Mouse (Mus musculus) liver, embryonic 13.5 days (tissue): ENCODE data around the gene Wdr83. TPM values are rescaled to one million over a fixed set of nuclear protein-coding genes. Genes with fewer than 3 reads are reported as not detected.

Experiments used
- microRNA-seq: library from miRNA; unstranded; fragments of <30 nt; microRNA quantifications from one replicate; pipeline ENCODE4, GENCODE M21; 2016
- polyA plus RNA-seq: library from polyadenylated mRNA; unstranded; fragments of >200 nt; fragmentation: Nextera tagmentation; extraction: Ambion mirVana; gene quantifications from 2 replicates; pipeline ENCODE4 v1.2.1, GENCODE M21; 2015

Gene Wdr83
- polyA plus RNA-seq, 1 experiment from 2014 or later: 28.1 TPM

Small RNAs within 50 kb of the gene (microRNA-seq; reads per million reads assigned to microRNA genes)
- gene Gm23388 (6.8 reads per million, percentile 16 among the genes with 10 or more reads in this experiment), gene Mir7070 (2.9 reads per million, percentile 3 among the genes with 10 or more reads in this experiment)

Other genes with a start within 250 kb of the Wdr83 start
- 60.6 and 63.2 TPM in 2 replicates for gene Gadd45gip1, start 249.8 kb downstream of the Wdr83 start, polyA plus RNA-seq
- gene Rad23a, start 240.6 kb downstream of the Wdr83 start, polyA plus RNA-seq: 269 and 278 TPM in 2 replicates
- gene Calr, start 234.4 kb downstream of the Wdr83 start, polyA plus RNA-seq: 511 and 613 TPM in 2 replicates
- gene Farsa, start 224.3 kb downstream of the Wdr83 start, polyA plus RNA-seq: 82.3 and 83.1 TPM in 2 replicates
- gene Syce2, start 209.2 kb downstream of the Wdr83 start, polyA plus RNA-seq: 84.1 and 90.4 TPM in 2 replicates
- 44.7 and 48.6 TPM in 2 replicates for gene Gcdh, start 187.4 kb downstream of the Wdr83 start, polyA plus RNA-seq
- gene Klf1, start 179.4 kb downstream of the Wdr83 start, polyA plus RNA-seq: 469 and 494 TPM in 2 replicates
- gene Dnase2a, start 172.7 kb downstream of the Wdr83 start, polyA plus RNA-seq: 9.3 and 10.4 TPM in 2 replicates
- 0.12 and 0.13 TPM in 2 replicates for gene Mast1, start 143.9 kb downstream of the Wdr83 start, polyA plus RNA-seq
- gene Rtbdn, start 134.3 kb downstream of the Wdr83 start, polyA plus RNA-seq: 0.33 and 0.56 TPM in 2 replicates
- not detected in 2 replicates for gene Gm49661, start 111.9 kb downstream of the Wdr83 start, polyA plus RNA-seq
- gene Prdx2, start 111.7 kb downstream of the Wdr83 start, polyA plus RNA-seq: 1,982 and 2,114 TPM in 2 replicates
- gene Rnaseh2a, start 111.5 kb downstream of the Wdr83 start, polyA plus RNA-seq: 130 TPM in 2 replicates
- 12.2 and 15.3 TPM in 2 replicates for gene Junb, start 102.6 kb downstream of the Wdr83 start, polyA plus RNA-seq
- 7.2 and 7.4 TPM in 2 replicates for gene Hook2, start 90.7 kb downstream of the Wdr83 start, polyA plus RNA-seq
- not detected in 2 replicates for gene Best2, start 66.8 kb downstream of the Wdr83 start, polyA plus RNA-seq
- gene Asna1, start 56.0 kb downstream of the Wdr83 start, polyA plus RNA-seq: 80.1 and 81.5 TPM in 2 replicates
- 83.1 and 91.4 TPM in 2 replicates for gene Trir, start 54.5 kb downstream of the Wdr83 start, polyA plus RNA-seq
- gene Tnpo2, start 44.4 kb downstream of the Wdr83 start, polyA plus RNA-seq: 24.0 and 28.2 TPM in 2 replicates
- 8.7 and 9.0 TPM in 2 replicates for gene Fbxw9, start 21.3 kb downstream of the Wdr83 start, polyA plus RNA-seq
- not detected in 2 replicates for gene Gm5741, start 13.3 kb downstream of the Wdr83 start, polyA plus RNA-seq
- gene Dhps, start 9.5 kb downstream of the Wdr83 start, polyA plus RNA-seq: 41.2 and 42.9 TPM in 2 replicates
- gene Wdr83os, start 566 bp downstream of the Wdr83 start, polyA plus RNA-seq: 69.1 and 70.5 TPM in 2 replicates
- gene Man2b1, start 2.0 kb upstream of the Wdr83 start, polyA plus RNA-seq: 20.0 and 24.1 TPM in 2 replicates
- gene Zfp791, start 41.8 kb upstream of the Wdr83 start, polyA plus RNA-seq: 0.66 and 0.83 TPM in 2 replicates
- not detected in 2 replicates for gene Cks1brt, start 70.6 kb upstream of the Wdr83 start, polyA plus RNA-seq
- gene Olfr371, start 144.7 kb upstream of the Wdr83 start, polyA plus RNA-seq: not detected in 2 replicates
- 113 and 120 TPM in 2 replicates for gene Orc6, start 218.3 kb upstream of the Wdr83 start, polyA plus RNA-seq
- gene Vps35, start 218.5 kb upstream of the Wdr83 start, polyA plus RNA-seq: 110 and 138 TPM in 2 replicates